Mouse (Mus musculus): Measurements from ENCODE around the gene Sorcs2.

Sorcs2 gene

GRCm38 (mm10) chr5:36024003-36024685 is 373.8 kb downstream of the Sorcs2 start:
- in situ Hi-C loops (cut with MboI; ENCODE audit: low sequenced_read_pairs): no loop called here

- in situ Hi-C loops (cut with MboI; ENCODE audit: low sequenced_read_pairs): no loop called here
Observed at GRCm38 (mm10) chr5:36022361-36022760, 375.6 kb downstream of the Sorcs2 start.

- in situ Hi-C loops (cut with MboI; ENCODE audit: low sequenced_read_pairs): no loop called here
Observed at GRCm38 (mm10) chr5:36021091-36021490, 376.8 kb downstream of the Sorcs2 start.

DNA sequence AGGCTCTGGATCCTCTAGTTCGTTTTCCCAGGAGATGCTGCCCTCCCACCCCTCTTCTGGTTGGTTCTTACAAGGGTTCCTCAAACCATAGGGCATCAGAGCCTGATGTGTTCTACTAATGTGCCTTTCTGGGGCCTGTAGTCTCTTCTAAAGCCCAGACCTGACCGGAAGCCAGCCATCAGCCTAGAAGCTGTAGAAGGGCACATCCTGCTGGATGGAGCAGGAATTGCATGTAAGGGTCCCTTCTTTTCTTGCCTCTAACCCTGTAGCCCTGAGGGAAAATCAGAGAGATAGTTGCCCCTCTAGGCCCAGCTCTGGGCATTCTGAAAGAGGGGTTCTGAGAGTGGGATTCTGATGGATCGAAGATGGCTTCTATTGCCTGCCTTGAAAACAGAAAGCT is 379.6 kb downstream of the Sorcs2 start:
- in situ Hi-C loops (cut with MboI; ENCODE audit: low sequenced_read_pairs): no loop called here

DNA sequence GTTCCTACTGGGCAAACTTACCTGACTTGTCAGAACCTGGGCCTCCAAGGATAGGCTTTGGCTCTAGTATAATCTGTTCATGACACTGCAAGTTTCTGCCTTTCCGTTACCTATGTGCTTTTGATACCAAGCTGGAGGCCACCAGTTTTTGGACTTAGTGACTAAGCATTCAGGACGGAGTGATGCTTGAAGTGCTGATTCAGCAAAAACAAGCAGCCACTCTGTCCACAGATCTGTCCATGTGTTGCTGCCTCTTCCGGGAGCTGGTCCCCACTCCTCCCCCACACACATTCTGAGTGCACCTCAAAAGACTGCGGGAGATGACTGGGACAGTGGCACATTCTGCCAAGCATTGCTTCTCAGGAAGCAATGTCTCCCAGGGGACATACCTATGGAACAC is 388.5 kb downstream of the Sorcs2 start:
- in situ Hi-C loops (cut with MboI; ENCODE audit: low sequenced_read_pairs): no loop called here

GRCm38 (mm10) chr5:36007649-36008048 is 390.3 kb downstream of the Sorcs2 start:
- in situ Hi-C loops (cut with MboI; ENCODE audit: low sequenced_read_pairs): no loop called here

DNA sequence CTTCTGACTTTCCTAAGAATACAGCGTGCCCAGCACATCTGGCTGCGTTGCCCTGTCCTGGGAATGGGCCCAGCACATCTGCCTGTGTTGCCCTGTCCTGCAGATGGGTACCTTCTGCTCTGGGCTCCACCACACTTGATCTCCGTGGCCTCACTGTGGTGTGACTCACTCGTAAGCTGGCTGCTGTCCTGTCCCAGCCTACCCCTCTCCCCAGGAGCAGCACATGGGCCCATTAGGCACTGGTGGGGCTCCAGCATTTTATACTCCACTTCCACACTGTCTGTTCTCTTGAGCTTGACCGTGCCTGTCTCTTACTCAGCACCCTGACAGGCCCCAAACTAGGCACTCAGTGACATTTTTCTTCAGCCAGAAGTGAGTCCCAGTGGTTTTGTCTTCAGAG is 391.4 kb downstream of the Sorcs2 start:
- in situ Hi-C loops (cut with MboI; ENCODE audit: low sequenced_read_pairs): no loop called here

DNA sequence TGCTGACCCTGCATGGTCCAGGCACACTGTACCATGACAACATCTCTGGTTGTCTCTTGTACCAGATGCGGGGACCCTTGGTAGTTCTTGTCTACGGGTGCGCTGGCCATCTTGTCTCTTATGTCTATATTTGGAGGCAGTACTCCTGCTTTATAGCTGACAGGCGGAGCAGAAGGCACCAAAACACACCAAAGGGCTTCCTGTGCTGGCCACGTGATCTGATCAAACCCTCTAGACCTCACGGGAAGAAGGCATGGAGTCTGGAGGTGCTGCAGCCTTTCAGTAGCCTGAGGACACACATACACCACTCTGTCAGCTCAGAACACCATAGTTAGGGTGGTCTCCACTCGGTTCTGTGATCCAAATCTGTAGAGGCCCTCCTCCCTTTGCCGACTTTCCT is 391.8 kb downstream of the Sorcs2 start:
- in situ Hi-C loops (cut with MboI; ENCODE audit: low sequenced_read_pairs): no loop called here

GRCm38 (mm10) chr5:36003797-36004196 is 394.1 kb downstream of the Sorcs2 start:
- in situ Hi-C loops (cut with MboI; ENCODE audit: low sequenced_read_pairs): no loop called here

DNA sequence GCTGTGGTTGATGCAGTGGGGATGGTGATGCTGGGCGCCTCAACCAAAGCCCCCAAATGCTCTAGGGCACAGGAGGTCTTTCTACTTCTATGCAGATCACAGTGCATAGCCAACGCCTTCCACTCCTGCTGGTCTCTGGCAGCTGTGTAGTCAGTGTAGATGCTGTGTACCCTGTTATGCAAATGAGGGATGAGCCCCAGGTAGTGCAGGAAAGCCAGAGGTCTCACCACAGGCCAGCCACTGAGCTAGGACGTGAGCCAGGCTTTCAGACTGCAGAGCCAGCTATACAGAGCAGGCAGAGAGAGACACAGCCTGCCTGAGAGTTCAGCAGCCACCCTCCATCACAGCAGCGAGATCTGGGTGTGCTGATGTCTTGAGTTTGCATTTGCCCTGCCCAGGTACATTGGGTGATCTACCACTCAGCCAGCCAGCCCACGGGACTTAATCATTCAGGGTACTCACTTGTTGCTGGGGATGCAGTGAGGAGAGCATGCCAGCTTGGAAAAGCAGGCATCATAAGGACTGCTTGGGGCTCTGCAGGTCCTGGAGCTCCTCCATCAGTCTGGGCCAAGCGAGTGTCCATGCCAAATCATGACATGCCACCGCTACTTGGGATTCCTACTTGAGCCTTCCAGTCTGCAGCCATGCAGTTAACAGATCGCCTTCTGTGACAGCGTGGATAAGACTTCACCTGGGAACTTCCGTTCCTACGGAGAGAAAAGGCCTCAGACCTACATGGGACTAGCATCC is 407.8 kb downstream of the Sorcs2 start:
- in situ Hi-C loops (cut with MboI; ENCODE audit: low sequenced_read_pairs): no loop called here

- in situ Hi-C loops (cut with MboI; ENCODE audit: low sequenced_read_pairs): no loop called here
Observed at GRCm38 (mm10) chr5:35989506-35989905, 408.4 kb downstream of the Sorcs2 start.

GRCm38 (mm10) chr5:35988085-35988484 is 409.9 kb downstream of the Sorcs2 start:
- in situ Hi-C loops (cut with MboI; ENCODE audit: low sequenced_read_pairs): no loop called here

DNA sequence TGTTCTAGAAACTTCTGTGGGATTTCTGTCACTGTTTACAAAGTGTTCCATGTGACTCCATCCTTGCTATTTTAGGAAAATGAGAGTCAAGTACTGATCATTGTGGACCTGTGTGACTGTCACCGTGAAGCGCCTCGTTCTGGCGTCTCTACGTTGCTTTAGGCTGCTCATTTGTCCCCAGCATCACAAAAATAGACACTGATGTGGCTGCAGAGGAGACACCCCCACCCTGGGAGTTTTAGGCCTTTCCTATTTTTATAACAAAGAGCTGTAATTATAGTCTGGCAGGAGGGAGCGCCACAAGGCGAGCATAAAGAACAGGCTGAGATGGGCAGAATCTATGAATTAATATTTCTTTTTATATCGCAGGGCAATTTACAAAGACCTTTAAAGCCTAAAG is 412.3 kb downstream of the Sorcs2 start:
- in situ Hi-C loops (cut with MboI; ENCODE audit: low sequenced_read_pairs): no loop called here

GRCm38 (mm10) chr5:35981976-35982375 is 416.0 kb downstream of the Sorcs2 start:
- in situ Hi-C loops (cut with MboI; ENCODE audit: low sequenced_read_pairs): no loop called here

- in situ Hi-C loops (cut with MboI; ENCODE audit: low sequenced_read_pairs): no loop called here
Observed at GRCm38 (mm10) chr5:35981341-35981740, 416.6 kb downstream of the Sorcs2 start.

DNA sequence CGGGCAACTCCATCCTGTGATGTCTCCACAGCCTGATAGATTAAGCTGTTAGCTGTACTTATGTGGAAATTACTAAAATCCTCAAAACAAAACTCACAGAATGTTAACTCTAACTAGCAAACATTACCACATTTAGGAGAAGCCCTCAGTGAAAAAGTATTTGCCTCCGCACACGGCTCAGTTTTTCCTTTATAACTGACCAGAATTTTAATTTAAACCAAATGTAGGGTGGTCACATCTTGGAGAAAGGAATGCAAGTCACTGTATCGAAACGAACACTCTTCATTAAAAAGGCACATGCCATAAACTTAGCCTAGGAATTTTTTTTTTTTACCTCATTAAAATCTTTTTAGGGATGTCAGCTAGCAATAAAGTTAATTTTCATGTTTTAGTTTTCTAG is 417.4 kb downstream of the Sorcs2 start:
- in situ Hi-C loops (cut with MboI; ENCODE audit: low sequenced_read_pairs): no loop called here

DNA sequence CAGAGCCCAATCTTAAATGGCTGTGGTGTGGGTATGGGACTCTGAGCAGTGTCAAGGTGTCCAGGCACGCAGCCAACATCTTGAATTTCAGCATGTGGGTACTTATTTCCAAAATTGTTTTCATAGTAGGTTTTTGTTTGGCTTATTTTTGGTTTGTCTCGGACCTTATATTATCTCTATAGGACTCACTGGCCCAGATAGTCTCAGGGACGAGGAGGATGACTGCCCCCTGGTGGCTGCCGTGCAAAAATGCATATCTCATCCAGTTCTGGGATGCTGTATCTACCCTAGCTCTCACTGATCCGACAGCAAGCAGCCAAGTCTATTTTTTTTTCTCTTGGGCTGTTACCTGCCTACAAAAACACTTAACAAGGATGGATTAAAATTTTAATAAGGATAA is 422.3 kb downstream of the Sorcs2 start:
- in situ Hi-C loops (cut with MboI; ENCODE audit: low sequenced_read_pairs): no loop called here

DNA sequence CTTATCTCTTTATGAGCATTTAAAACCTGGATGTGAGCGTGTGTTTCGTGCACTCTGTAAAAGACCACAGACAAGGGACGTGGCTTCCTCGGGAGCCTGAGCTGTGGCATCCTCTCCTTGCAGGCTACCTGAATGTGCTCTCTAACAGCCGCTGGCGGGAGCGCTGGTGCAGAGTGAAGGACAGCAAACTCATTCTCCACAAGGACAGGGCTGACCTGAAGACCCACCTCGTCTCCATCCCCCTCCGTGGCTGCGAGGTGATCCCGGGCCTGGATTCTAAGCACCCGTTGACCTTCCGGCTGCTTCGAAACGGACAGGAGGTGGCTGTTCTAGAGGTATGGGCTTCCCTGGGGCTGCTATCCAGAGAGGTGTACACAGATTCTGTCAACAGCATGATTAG is 423.7 kb downstream of the Sorcs2 start:
- in situ Hi-C loops (cut with MboI; ENCODE audit: low sequenced_read_pairs): loop anchor here (5.0 kb wide), 1 partner anchor 87 kb away; no protein-coding TSS in a partner anchor

GRCm38 (mm10) chr5:35973800-35974199 is 424.1 kb downstream of the Sorcs2 start:
- in situ Hi-C loops (cut with MboI; ENCODE audit: low sequenced_read_pairs): loop anchor here (5.0 kb wide), 1 partner anchor 86 kb away; no protein-coding TSS in a partner anchor

DNA sequence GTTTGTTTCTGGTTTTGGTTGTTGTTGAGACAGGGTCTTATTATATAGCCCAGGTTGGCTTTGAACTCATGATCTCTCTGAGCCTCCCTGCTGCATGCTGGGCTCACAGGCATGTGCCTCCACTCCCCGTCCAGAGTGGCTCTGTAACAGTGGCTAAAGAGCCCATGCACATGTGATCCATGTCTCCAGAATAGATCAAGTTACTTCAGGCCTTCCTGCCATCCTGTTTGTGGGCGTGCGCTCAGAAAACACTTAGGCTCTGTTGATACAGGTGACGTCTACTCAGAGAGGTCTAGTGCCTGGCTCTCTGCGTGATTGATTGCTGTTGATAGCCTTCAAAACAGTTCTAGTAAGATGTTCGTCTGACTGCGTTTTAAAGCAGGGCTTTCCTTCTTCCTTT is 425.2 kb downstream of the Sorcs2 start:
- in situ Hi-C loops (cut with MboI; ENCODE audit: low sequenced_read_pairs): loop anchor here (5.0 kb wide), 1 partner anchor 85 kb away; no protein-coding TSS in a partner anchor

GRCm38 (mm10) chr5:35971841-35972578 is 425.9 kb downstream of the Sorcs2 start:
- in situ Hi-C loops (cut with MboI; ENCODE audit: low sequenced_read_pairs): loop anchor here (5.0 kb wide), 1 partner anchor 85 kb away; no protein-coding TSS in a partner anchor
